Mouse (Mus musculus): ENCODE measurements around the gene Foxc1.

Foxc1 gene

GRCm38 (mm10) chr13:31830332-31830731 lies 23.9 kb downstream of the Foxc1 start:
- DNase-seq (ENCODE audit: low spot score in 2 of 2) = no peak

GRCm38 (mm10) chr13:31835802-31836201 lies 29.4 kb downstream of the Foxc1 start:
- DNase-seq (ENCODE audit: low spot score in 2 of 2) = no peak

GRCm38 (mm10) chr13:31849258-31849971 lies 43.0 kb downstream of the Foxc1 start:
- no peak for DNase-seq (ENCODE audit: low spot score in 2 of 2)

GRCm38 (mm10) chr13:31853564-31853963 lies 47.1 kb downstream of the Foxc1 start:
- no peak for DNase-seq (ENCODE audit: low spot score in 2 of 2)

GRCm38 (mm10) chr13:31854000-31854399 lies 47.6 kb downstream of the Foxc1 start:
- no peak for DNase-seq (ENCODE audit: low spot score in 2 of 2)

GRCm38 (mm10) chr13:31860200-31860599 lies 53.8 kb downstream of the Foxc1 start:
- no peak for DNase-seq (ENCODE audit: low spot score in 2 of 2)

Measured in frontal cortex, postnatal 25 days (tissue).